Mouse (Mus musculus): ENCODE measurements around the gene Magel2.

Magel2 gene

GRCm38 (mm10) chr7:62419493-62420360 is 42.9 kb downstream of the Magel2 start, which contains the start of gene Mkrn3:
Mkrn3 (minus strand) TSS chr7:62420139.
- in situ Hi-C loops (cut with MboI; ENCODE audit: unreplicated experiment in 2 of 2) = no loop called here

GRCm38 (mm10) chr7:62420566-62420965 is 43.8 kb downstream of the Magel2 start:
- in situ Hi-C loops (cut with MboI; ENCODE audit: unreplicated experiment in 2 of 2) = no loop called here

GRCm38 (mm10) chr7:62423210-62423609 is 46.4 kb downstream of the Magel2 start:
- in situ Hi-C loops (cut with MboI; ENCODE audit: unreplicated experiment in 2 of 2) = no loop called here

- in situ Hi-C loops (cut with MboI; ENCODE audit: unreplicated experiment in 2 of 2) = no loop called here
Measured at GRCm38 (mm10) chr7:62428337-62428736, 51.5 kb downstream of the Magel2 start.

Data from v-Abl transformed pro-B cells (cell line).